Mouse (Mus musculus) retina, adult 2 months (tissue): ENCODE measurements around the gene Agt.

Experiments used
- DNase-seq: peaks from one replicate; pipeline ENCODE4 v3.0.0-alpha.2; 2012; ENCODE audit warnings: low read depth, low spot score

The Agt gene

DNA sequence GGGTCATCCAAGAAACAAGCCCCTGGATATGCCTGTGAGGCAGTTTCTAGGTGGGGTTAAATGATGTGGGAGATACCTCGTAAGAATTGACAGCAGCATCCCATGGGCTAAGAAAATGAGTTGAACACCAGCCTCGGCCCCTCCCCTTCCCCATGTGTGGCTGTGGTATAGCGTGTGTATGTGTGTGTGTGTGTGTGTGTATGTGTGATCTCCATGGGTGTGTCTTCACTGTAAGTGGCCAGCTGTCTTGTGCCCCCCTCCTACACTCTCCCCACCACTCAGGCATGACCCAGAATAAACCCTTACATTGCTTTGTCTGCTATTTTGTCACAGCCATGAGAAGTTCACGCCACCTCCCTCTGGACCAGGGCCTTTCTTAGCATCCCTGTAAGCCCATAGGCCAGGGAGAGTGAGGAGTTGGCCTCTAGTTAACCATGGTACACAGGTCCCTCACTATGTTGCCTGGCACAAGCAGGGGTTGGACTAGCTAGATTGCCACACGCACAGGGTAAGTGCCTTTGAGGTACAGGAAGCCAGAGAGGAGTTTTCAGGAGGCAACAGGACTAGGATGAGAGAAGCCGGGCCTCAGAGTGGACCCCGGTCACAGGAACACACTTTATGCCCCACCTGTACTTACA, 14.3 kb downstream of the Agt start:
- no peak for DNase-seq

GRCm38 (mm10) chr8:124551011-124551661, 18.4 kb downstream of the Agt start:
- no peak for DNase-seq

- no peak for DNase-seq
Measured at GRCm38 (mm10) chr8:124548187-124548586, 21.3 kb downstream of the Agt start.

- no peak for DNase-seq
Measured at GRCm38 (mm10) chr8:124547269-124547668, 22.2 kb downstream of the Agt start.

DNA sequence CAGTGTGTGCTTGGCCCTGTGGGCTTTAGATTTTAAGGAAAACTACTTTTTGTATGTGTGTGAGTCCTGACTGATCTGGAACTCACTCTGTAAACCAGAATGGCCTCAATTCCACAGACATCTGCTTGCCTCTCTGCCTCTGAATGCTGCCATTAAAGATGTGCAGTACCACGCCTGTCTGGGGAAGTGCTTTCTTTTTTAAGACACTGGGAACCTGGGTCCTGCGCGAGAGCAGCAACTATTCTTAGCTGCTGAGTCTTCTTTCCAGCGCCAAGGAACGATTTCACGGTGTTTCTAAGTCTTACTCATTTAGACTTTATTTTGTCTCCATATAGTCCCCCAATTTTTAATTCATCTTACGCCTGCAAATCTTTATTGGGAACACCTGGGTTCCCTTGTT, 22.7 kb downstream of the Agt start:
- DNase-seq = no peak

DNA sequence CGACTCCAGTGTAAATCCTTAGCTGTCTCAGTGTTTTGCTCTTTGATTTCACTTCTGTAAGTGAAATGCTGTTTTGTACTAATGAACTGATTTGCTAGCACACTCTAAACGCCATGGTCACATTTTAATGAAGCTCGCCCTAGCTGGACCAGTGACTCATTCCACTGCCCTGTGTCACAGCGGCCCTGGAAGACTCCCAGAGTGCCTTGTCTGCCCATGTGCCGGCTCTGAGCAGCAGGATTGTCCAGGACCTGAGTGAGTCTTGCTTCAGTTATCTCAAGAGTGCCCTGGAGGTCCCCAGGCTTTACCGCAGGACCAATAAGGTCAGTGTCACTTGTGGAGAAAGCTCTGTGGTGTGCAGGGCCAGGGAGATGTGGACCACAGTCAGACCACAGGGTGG, 23.1 kb downstream of the Agt start:
- no peak for DNase-seq

- no peak for DNase-seq
Measured at GRCm38 (mm10) chr8:124543272-124543671, 26.2 kb downstream of the Agt start.

DNA sequence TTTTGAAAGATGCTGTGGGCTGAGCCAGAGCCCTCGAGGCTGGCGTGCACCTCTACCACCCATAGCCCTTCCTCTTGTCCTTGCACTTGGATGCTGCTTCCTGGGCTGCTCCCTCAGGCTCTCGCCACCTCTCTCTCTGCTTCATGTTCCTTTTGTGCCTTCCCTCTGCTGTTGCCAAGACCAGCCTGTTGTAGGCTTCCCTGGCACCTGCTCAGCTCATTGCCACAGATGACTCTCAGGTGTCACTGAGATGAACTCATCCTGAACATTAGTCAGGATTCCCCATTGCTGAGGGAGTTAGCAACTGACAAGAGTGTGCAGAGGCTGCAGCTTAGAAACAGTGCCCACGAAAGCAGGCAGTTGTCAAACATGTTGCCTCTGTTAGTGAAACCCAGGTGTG, 27.5 kb downstream of the Agt start:
- no peak for DNase-seq

DNA sequence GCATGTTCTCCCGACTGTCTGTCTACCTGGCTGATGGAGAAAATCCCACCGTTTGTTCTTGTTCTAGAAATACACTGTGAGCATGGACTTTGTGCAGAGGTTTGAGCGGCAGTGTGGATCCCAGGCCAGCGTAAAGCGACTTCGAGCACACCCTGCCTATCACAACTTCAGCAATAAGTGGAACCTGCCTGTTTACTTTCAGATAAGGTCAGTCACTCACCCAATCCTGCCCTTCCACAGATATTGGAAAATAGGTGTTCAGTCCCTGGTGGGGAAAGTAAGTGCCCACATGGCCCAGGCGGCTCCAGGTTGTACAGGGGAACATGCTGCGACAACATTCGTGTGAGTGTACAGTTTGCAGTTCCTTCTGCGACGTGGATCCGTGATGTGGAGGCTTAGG, 28.6 kb downstream of the Agt start:
- DNase-seq = no peak

GRCm38 (mm10) chr8:124535451-124535850, 34.1 kb downstream of the Agt start:
- no peak for DNase-seq

- DNase-seq = no peak
Measured at GRCm38 (mm10) chr8:124532626-124533025, 36.9 kb downstream of the Agt start.

GRCm38 (mm10) chr8:124530996-124531395, 38.5 kb downstream of the Agt start:
- DNase-seq = no peak

DNA sequence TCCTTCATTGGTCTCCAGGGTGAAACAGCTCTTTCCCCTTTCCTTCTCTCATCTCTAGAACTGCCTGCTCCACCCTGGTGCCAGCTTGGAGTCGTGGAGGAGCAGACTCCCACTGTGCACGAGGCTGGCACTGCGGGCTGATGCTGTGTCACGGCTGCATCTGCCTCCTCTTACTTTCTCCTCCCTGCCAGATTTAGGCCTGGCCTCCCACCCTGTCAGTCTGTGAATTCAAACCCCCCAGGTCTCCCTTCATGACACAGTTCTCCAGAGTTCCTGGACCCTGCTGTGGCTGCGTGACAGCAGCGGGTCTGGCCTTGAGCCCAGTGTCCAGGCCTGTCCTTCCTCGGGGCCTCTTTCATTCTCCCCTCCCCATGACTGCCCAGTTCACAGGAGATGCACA, 39.0 kb downstream of the Agt start:
- DNase-seq = no peak

- no peak for DNase-seq
Measured at GRCm38 (mm10) chr8:124530076-124530475, 39.4 kb downstream of the Agt start.

GRCm38 (mm10) chr8:124526261-124526660, 43.2 kb downstream of the Agt start:
- DNase-seq = no peak

DNA sequence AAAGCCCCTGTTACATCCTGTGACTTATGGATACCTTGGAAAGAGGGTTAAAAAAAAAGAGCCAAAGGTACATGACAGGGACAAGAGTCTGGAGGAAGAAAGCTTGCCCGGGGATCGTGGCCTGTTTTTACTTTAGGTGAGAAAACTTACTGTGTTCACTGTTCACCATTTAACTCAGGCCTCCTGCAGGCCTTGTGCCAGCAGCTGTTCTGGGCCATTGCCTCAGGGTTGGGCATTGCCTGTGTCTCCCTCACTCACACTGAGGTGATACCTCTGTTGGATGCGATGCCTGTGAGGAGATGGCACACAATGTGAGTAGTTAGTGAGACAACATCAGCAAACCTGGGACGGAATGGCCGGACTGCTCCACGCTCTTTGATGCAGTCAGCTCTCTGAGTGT, 47.6 kb downstream of the Agt start:
- no peak for DNase-seq

DNA sequence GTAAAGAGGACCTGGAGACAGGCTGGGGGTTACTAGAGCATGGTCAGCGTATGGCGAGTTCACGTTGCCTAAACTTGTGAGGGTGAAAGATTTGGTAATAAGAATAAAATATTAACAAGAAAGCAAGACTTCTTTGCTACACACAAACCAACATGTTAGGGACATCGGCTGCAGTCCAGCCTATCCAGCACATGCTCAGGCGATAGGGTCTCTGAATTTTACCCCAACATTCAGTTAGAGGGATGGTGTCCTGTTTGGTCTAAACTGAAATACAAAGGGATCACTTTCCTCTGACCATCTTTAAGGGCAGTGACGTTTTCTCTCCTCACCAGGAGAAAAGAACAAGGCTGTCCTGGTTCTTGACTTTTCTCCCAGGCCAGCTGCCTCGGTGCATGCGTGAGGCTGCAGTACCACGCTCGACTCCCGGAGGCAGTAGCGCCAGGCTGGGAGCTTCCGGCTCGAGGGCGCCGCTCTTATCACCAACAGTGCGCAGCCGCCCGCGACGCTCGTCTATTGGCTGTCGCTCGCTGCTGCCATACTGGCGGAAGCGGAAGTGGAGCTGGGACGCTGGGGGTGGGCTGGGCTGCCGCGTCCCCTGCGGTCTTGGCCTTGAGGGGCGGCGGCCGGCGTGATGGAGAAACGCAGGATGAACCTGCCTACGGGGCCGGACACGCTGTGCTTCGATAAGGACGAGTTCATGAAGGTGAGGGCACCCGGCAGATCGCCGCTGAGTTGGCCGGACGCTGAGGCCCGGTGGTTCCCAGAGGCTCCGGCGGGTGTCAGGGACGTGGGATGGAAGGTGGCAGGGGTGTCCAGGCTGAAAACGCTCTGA, 49.0 kb downstream of the Agt start, which contains the start of gene Cog2:
Cog2 (plus strand) TSS at position 519 of the 832 bp plus-strand sequence.
- DNase-seq = peak; percentile 83

DNA sequence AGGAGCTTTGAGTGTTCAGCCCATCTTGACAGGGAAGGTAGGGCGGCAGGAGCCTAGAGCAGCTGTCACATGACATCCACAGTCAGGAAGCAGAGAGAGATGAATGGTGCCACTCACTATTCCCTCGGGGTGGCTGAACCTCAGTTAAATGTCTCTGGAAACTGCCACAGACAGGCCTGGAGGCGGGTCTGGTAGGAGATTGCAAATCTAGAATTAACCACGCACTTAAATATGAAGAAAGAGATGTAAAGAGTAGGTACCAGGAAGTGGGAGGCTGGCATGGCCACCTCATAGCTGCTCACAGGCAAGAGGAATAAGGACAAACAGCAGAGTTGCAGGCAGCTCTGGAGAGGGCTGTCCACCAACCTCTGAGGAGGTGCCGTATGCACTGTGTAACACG, 52.4 kb downstream of the Agt start:
- no peak for DNase-seq

GRCm38 (mm10) chr8:124516525-124516924, 53.0 kb downstream of the Agt start:
- DNase-seq = no peak

GRCm38 (mm10) chr8:124516039-124516438, 53.5 kb downstream of the Agt start:
- no peak for DNase-seq

DNA sequence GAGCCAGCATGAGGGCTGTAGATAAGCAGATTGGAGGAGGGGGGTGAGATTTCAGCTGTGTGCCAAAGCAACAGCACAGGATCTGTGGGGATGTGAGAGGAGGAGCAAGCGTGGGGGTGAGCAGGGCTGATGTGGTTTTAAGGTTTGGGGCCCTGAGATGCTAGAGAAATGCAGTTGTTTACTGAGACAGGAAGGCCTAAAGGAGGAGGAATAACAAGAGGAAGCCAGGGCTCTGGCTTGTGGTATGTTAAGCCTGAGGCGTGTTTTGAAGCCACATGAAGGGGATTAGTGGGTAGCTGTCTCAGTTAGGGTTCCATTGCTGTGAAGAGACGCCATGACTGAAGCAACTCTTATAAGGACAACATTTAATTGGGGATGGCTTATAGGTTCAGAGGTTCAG, 60.4 kb downstream of the Agt start:
- no peak for DNase-seq

DNA sequence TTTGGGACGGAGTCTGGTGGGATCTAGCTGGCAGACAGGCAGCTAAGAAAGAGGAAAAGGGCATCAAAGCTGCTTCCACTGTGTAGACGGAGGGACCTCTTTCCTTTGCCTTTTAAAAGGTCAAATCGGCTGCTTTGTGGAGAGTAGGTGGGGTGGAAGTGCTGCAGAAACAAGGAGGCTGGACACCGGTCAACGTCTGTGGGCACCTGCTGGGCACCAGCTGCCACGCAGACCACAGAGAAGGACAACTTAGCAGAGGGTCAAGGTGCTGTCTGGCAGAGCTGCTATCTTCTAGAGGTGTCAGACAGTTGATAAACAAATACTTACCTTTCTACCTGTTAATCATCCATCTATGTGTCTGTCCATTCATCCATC, 61.2 kb downstream of the Agt start:
- DNase-seq = no peak
